Mouse (Mus musculus): ENCODE results near the gene Pkp4. TPM values are rescaled to one million over a fixed set of nuclear protein-coding genes. Genes with fewer than 3 reads are reported as not detected.

Gene Pkp4
- polyA plus RNA-seq, 1 experiment from 2014 or later: 28.2 TPM

- no peak for ATAC-seq (ENCODE audit: low read depth)
- H3K4me3 ChIP-seq (ENCODE audit: low read length): no peak overlapping the region
- no peaks in the 10 kb centered on the region for H3K27me3 ChIP-seq (ENCODE audit: control insufficient read depth, insufficient read depth, low read depth, low read length)
- no peak overlapping the region for H3K27ac ChIP-seq (ENCODE audit: low read length)
- no peaks in the 10 kb centered on the region for H3K36me3 ChIP-seq (ENCODE audit: control insufficient read depth, insufficient read depth, low read length)
- no peak overlapping the region for H3K9ac ChIP-seq (ENCODE audit: low read length)
- H3K4me1 ChIP-seq (replicated peaks; ENCODE audit: control insufficient read depth, insufficient read depth, low read length): peaks cover 15% of the 10 kb centered on the region
- 80% methylated on average over 2 of the region's 2 CpGs for WGBS
- no peak overlapping the region for H3K4me2 ChIP-seq (ENCODE audit: low read depth, low read length)
- H3K9me3 ChIP-seq (ENCODE audit: control insufficient read depth, low read length): no peaks in the 10 kb centered on the region
Measured at GRCm38 (mm10) chr2:59206190-59206589, 45.5 kb downstream of the Pkp4 start.

DNA sequence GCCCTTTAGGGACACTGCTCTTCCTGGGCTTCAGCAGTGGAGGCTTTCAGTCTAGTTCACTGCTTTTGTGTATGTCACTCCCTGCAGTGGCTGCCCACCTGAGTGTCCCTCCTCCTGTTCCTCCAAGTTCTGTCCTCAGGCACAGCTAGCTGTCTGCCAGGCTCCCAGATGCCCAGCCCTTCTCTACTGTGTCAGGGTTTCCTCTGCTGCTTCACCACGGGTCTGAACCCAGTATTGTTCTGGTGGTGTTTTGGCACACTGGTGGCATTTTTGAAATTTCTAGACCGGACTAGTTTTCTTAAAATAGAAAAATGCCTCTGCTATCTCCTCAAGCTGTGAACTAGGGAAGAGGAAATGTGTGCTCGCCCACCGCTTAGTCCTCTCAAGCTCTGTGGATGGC, 46.6 kb downstream of the Pkp4 start:
- Histone ChIP-seq H3K4me2 (ENCODE audit: low read depth, low read length) (no peak overlapping the region), H3K9me3 (ENCODE audit: control insufficient read depth, low read length) (no peaks in the 10 kb centered on the region), H3K9ac (ENCODE audit: low read length) (no peak overlapping the region), H3K4me3 (ENCODE audit: low read length) (no peak overlapping the region), H3K4me1 (replicated peaks; ENCODE audit: control insufficient read depth, insufficient read depth, low read length) (peaks cover 15% of the 10 kb centered on the region), H3K36me3 (ENCODE audit: control insufficient read depth, insufficient read depth, low read length) (no peaks in the 10 kb centered on the region), H3K27ac (ENCODE audit: low read length) (no peak overlapping the region), H3K27me3 (ENCODE audit: control insufficient read depth, insufficient read depth, low read depth, low read length) (no peaks in the 10 kb centered on the region)
- no peak for ATAC-seq (ENCODE audit: low read depth)
- 26% methylated on average over 4 of the region's 4 CpGs for WGBS

DNA sequence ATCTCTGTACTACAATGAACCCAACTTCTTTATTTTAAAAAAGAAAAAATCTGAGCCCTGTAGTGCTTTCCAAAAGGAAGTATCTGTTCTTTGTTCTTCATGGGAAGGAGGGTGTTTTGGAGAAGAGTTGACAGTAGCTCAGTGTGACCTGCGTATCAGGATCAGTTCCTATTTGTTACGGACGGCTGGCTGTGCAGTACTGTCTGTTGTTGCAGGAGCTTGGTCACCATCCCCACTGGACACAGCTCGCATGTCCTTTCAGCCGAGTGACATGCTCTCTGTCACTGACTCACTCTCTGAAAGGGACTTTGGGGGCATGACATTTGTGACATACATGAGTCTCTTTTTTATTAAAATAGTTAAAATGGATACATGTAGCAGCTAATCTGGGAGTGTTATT, 47.1 kb downstream of the Pkp4 start:
- H3K27ac ChIP-seq (ENCODE audit: low read length): no peak overlapping the region
- H3K4me3 ChIP-seq (ENCODE audit: low read length): no peak overlapping the region
- no peak for ATAC-seq (ENCODE audit: low read depth)
- no peaks in the 10 kb centered on the region for H3K36me3 ChIP-seq (ENCODE audit: control insufficient read depth, insufficient read depth, low read length)
- peaks cover 15% of the 10 kb centered on the region for H3K4me1 ChIP-seq (replicated peaks; ENCODE audit: control insufficient read depth, insufficient read depth, low read length)
- H3K4me2 ChIP-seq (ENCODE audit: low read depth, low read length): no peak overlapping the region
- no peaks in the 10 kb centered on the region for H3K27me3 ChIP-seq (ENCODE audit: control insufficient read depth, insufficient read depth, low read depth, low read length)
- H3K9ac ChIP-seq (ENCODE audit: low read length): no peak overlapping the region
- WGBS: 48% methylated on average over 5 of the region's 5 CpGs
- H3K9me3 ChIP-seq (ENCODE audit: control insufficient read depth, low read length): no peaks in the 10 kb centered on the region

- 55% methylated on average over 9 of the region's 9 CpGs for WGBS
- H3K27ac ChIP-seq (ENCODE audit: low read length): no peak overlapping the region
- no peaks in the 10 kb centered on the region for H3K27me3 ChIP-seq (ENCODE audit: control insufficient read depth, insufficient read depth, low read depth, low read length)
- H3K4me2 ChIP-seq (ENCODE audit: low read depth, low read length): no peak overlapping the region
- no peak for ATAC-seq (ENCODE audit: low read depth)
- no peak overlapping the region for H3K9ac ChIP-seq (ENCODE audit: low read length)
- peaks cover 15% of the 10 kb centered on the region for H3K4me1 ChIP-seq (replicated peaks; ENCODE audit: control insufficient read depth, insufficient read depth, low read length)
- H3K36me3 ChIP-seq (ENCODE audit: control insufficient read depth, insufficient read depth, low read length): no peaks in the 10 kb centered on the region
- H3K4me3 ChIP-seq (ENCODE audit: low read length): no peak overlapping the region
- no peaks in the 10 kb centered on the region for H3K9me3 ChIP-seq (ENCODE audit: control insufficient read depth, low read length)
Measured at GRCm38 (mm10) chr2:59208276-59208675, 47.6 kb downstream of the Pkp4 start.

DNA sequence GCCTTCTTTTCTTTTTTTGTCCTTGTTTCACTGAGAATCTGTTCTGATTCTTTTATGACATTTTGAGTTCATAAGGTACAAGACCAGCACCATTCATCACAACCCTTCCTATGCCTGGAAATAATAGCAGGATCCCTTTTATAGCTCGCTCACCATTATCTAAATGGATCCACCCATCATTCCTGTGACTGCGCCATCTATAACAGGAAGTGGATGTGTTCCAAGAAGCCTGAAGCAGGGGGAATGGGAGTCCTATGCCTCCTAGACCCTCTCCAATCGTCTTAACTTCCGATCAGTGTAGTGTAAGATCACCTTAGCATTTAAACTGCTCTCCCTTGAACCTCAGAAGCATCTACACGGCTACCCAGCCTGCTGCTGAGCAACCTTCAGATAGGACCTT, 50.4 kb downstream of the Pkp4 start:
- WGBS: 83% methylated on average over 5 of the region's 5 CpGs
- Histone ChIP-seq H3K9me3 (ENCODE audit: control insufficient read depth, low read length) (no peaks in the 10 kb centered on the region), H3K4me2 (ENCODE audit: low read depth, low read length) (no peak overlapping the region), H3K27me3 (ENCODE audit: control insufficient read depth, insufficient read depth, low read depth, low read length) (no peaks in the 10 kb centered on the region), H3K36me3 (ENCODE audit: control insufficient read depth, insufficient read depth, low read length) (no peaks in the 10 kb centered on the region), H3K9ac (ENCODE audit: low read length) (no peak overlapping the region), H3K27ac (ENCODE audit: low read length) (no peak overlapping the region), H3K4me1 (replicated peaks; ENCODE audit: control insufficient read depth, insufficient read depth, low read length) (peaks cover 13% of the 10 kb centered on the region), H3K4me3 (ENCODE audit: low read length) (no peak overlapping the region)
- no peak for ATAC-seq (ENCODE audit: low read depth)

DNA sequence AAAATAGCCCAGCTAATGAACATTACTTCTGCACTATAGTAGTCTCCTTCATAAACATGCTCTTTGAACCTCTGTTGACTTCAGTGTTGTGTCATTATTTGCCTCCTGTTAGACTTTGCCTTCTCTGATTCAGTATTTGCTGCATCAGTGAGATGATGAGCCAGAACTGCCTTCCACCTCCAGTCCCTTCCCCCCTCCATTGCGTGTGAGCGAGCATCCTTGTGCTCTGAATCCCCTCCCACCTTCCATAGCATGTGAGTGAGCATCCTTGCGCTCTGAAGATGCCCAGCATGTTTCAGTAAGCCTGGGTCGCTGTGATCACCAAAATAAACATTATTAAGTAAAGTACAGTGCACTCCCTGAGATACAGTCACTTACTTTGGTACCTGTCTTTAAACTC, 51.8 kb downstream of the Pkp4 start:
- H3K4me3 ChIP-seq (ENCODE audit: low read length): no peak overlapping the region
- no peak overlapping the region for H3K4me2 ChIP-seq (ENCODE audit: low read depth, low read length)
- no peaks in the 10 kb centered on the region for H3K27me3 ChIP-seq (ENCODE audit: control insufficient read depth, insufficient read depth, low read depth, low read length)
- H3K36me3 ChIP-seq (ENCODE audit: control insufficient read depth, insufficient read depth, low read length): no peaks in the 10 kb centered on the region
- ATAC-seq (ENCODE audit: low read depth): no peak
- 88% methylated on average over 4 of the region's 4 CpGs for WGBS
- no peak overlapping the region for H3K9ac ChIP-seq (ENCODE audit: low read length)
- peaks cover 8% of the 10 kb centered on the region for H3K4me1 ChIP-seq (replicated peaks; ENCODE audit: control insufficient read depth, insufficient read depth, low read length)
- no peaks in the 10 kb centered on the region for H3K9me3 ChIP-seq (ENCODE audit: control insufficient read depth, low read length)
- H3K27ac ChIP-seq (ENCODE audit: low read length): no peak overlapping the region

DNA sequence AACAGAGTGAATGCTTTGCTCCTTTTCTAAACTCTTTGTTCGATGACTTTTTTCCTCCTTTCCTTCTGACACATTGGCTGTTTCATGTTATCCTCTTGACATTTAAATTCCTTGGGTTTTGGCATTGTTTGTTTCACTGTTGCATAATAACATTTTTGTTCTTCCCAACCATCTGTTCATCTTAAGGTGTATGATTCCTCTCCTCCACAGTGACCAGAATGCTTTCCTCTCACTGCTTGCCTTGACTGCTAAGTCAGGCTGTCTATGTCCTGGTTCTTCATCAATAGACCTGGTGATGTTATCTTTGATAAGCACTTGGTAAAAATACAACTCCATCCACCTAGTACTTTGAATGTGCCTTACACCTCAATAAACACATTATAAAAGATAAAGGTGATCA, 52.2 kb downstream of the Pkp4 start:
- H3K4me3 ChIP-seq (ENCODE audit: low read length): no peak overlapping the region
- no peaks in the 10 kb centered on the region for H3K36me3 ChIP-seq (ENCODE audit: control insufficient read depth, insufficient read depth, low read length)
- WGBS: 82% methylated on average over 1 of the region's 1 CpGs
- no peak overlapping the region for H3K27ac ChIP-seq (ENCODE audit: low read length)
- no peaks in the 10 kb centered on the region for H3K9me3 ChIP-seq (ENCODE audit: control insufficient read depth, low read length)
- no peak for ATAC-seq (ENCODE audit: low read depth)
- H3K4me1 ChIP-seq (replicated peaks; ENCODE audit: control insufficient read depth, insufficient read depth, low read length): peaks cover 4% of the 10 kb centered on the region; the same call in 1 of the 2 replicates
- no peak overlapping the region for H3K4me2 ChIP-seq (ENCODE audit: low read depth, low read length)
- H3K9ac ChIP-seq (ENCODE audit: low read length): no peak overlapping the region
- no peaks in the 10 kb centered on the region for H3K27me3 ChIP-seq (ENCODE audit: control insufficient read depth, insufficient read depth, low read depth, low read length)

GRCm38 (mm10) chr2:59217931-59218330, 57.3 kb downstream of the Pkp4 start:
- Histone ChIP-seq H3K36me3 (ENCODE audit: control insufficient read depth, insufficient read depth, low read length) (no peaks in the 10 kb centered on the region), H3K9me3 (ENCODE audit: control insufficient read depth, low read length) (no peaks in the 10 kb centered on the region), H3K9ac (ENCODE audit: low read length) (no peak overlapping the region), H3K27ac (ENCODE audit: low read length) (no peak overlapping the region), H3K4me2 (ENCODE audit: low read depth, low read length) (no peak overlapping the region), H3K27me3 (ENCODE audit: control insufficient read depth, insufficient read depth, low read depth, low read length) (no peaks in the 10 kb centered on the region), H3K4me3 (ENCODE audit: low read length) (no peak overlapping the region), H3K4me1 (replicated peaks; ENCODE audit: control insufficient read depth, insufficient read depth, low read length) (peaks cover 9% of the 10 kb centered on the region; the same call in 1 of the 2 replicates)
- ATAC-seq (ENCODE audit: low read depth): no peak
- 87% methylated on average over 6 of the region's 6 CpGs for WGBS

GRCm38 (mm10) chr2:59219997-59220789, 59.5 kb downstream of the Pkp4 start:
- 15% methylated on average over 9 of the region's 9 CpGs for WGBS
- peak; percentile 84 for ATAC-seq (ENCODE audit: low read depth)
- no peaks in the 10 kb centered on the region for H3K9me3 ChIP-seq (ENCODE audit: control insufficient read depth, low read length)
- H3K4me2 ChIP-seq (ENCODE audit: low read depth, low read length): peak overlapping the region; percentile 13; the same call in 1 of the 2 replicates
- no peaks in the 10 kb centered on the region for H3K27me3 ChIP-seq (ENCODE audit: control insufficient read depth, insufficient read depth, low read depth, low read length)
- no peak overlapping the region for H3K9ac ChIP-seq (ENCODE audit: low read length)
- peaks cover 9% of the 10 kb centered on the region; the same call in 1 of the 2 replicates for H3K4me1 ChIP-seq (replicated peaks; ENCODE audit: control insufficient read depth, insufficient read depth, low read length)
- H3K27ac ChIP-seq (ENCODE audit: low read length): peak overlapping the region; percentile 51
- no peaks in the 10 kb centered on the region for H3K36me3 ChIP-seq (ENCODE audit: control insufficient read depth, insufficient read depth, low read length)
- H3K4me3 ChIP-seq (ENCODE audit: low read length): no peak overlapping the region

Data from lung, embryonic 16.5 days (tissue).